Mouse (Mus musculus) lung, postnatal 0 days (tissue): ENCODE data around the gene Atxn7l1.

ENCODE experiments used
- CTCF ChIP-seq: IDR thresholded peaks from 2 replicates; pipeline ENCODE4 v1.5.1; 2016; ENCODE audit warnings: antibody characterized with exemption, mild to moderate bottlenecking
- EP300 ChIP-seq: IDR thresholded peaks from 2 replicates; pipeline ENCODE4 v1.6.1; 2016; ENCODE audit warnings: antibody characterized with exemption, mild to moderate bottlenecking, control low read depth

GRCm38 (mm10) chr12:33137857-33138256 is 9.6 kb upstream of the Atxn7l1 start:
- no peak for TF ChIP-seq EP300
- TF ChIP-seq CTCF = no peak
